Comparison of ENCODE assay signal across 10 mouse cellular contexts in genomic region chr16:11370132-11370544, GRCm38 (mm10). TPM values are rescaled to one million over a fixed set of nuclear protein-coding genes. Genes with fewer than 3 reads are reported as not detected.
DNase-seq lines count a peak whose midpoint lies in the region; ATAC-seq and TF ChIP-seq lines count a peak whose summit lies in the region.
"Had no signal": no experiment of that assay in that cellular context is flagged by ENCODE, and none has a peak within 500 bp of the region (broad histone marks: within the 10 kb centered on the region; RNA-seq: fewer than 3 reads in every experiment).

No protein-coding gene starts in this region.

- H3K9me3 ChIP-seq in heart, embryonic 11.5 days (replicated peaks; ENCODE audit: control insufficient read depth, low read length), result no peaks in the 10 kb centered on the region
- no peaks in the 10 kb centered on the region for H3K9me3 ChIP-seq in stomach, postnatal 0 days (ENCODE audit: control insufficient read depth, low read length)

- H3K36me3 ChIP-seq in heart, embryonic 11.5 days (ENCODE audit: control insufficient read depth, insufficient read depth, low read length), result no peaks in the 10 kb centered on the region
- H3K36me3 ChIP-seq in stomach, postnatal 0 days (ENCODE audit: control insufficient read depth, insufficient read depth, low read length), result no peaks in the 10 kb centered on the region

- WGBS in heart, embryonic 11.5 days (ENCODE audit: insufficient replicate concordance), result 58% methylated on average over 7 of the region's 7 CpGs
- 47% methylated on average over 7 of the region's 7 CpGs for WGBS in stomach, postnatal 0 days

- no peak for TF ChIP-seq CTCF in stomach, postnatal 0 days (IDR thresholded peaks at IDR 0.05; ENCODE audit: low read depth)

- no peak overlapping the region for H3K4me3 ChIP-seq in heart, embryonic 11.5 days (ENCODE audit: low read depth, low read length)
- H3K4me3 ChIP-seq in stomach, postnatal 0 days (ENCODE audit: low read depth, low read length), result no peak overlapping the region
- H3K4me3 ChIP-seq: myocyte had no signal

- H3K4me1 ChIP-seq in heart, embryonic 11.5 days (ENCODE audit: control insufficient read depth, insufficient read depth, low read length), result peaks cover 12% of the 10 kb centered on the region
- H3K4me1 ChIP-seq in stomach, postnatal 0 days (replicated peaks; ENCODE audit: control insufficient read depth, insufficient read depth), result no peaks in the 10 kb centered on the region

- no peaks in the 10 kb centered on the region for H3K27me3 ChIP-seq in heart, embryonic 11.5 days (ENCODE audit: control insufficient read depth, insufficient read depth, low read length)
- no peaks in the 10 kb centered on the region for H3K27me3 ChIP-seq in stomach, postnatal 0 days (ENCODE audit: control insufficient read depth, insufficient read depth, low read length)

- ATAC-seq in heart, embryonic 11.5 days (replicated peaks; ENCODE audit: insufficient number of reproducible peaks, low FRiP score, low TSS enrichment), result no peak
- ATAC-seq in stomach, postnatal 0 days (ENCODE audit: low FRiP score, low TSS enrichment), result no peak
- ATAC-seq in CD4-positive, CD25-positive, alpha-beta regulatory T cell, adult 4 months, result no peak

- H3K9ac ChIP-seq in heart, embryonic 11.5 days (ENCODE audit: low read depth, low read length), result no peak overlapping the region
- H3K9ac ChIP-seq in stomach, postnatal 0 days (ENCODE audit: low read length), result no peak overlapping the region

- no peak for TF ChIP-seq EP300 in stomach, postnatal 0 days (optimal IDR thresholded peaks at IDR 0.05)

- no peak overlapping the region for H3K27ac ChIP-seq in heart, embryonic 11.5 days (ENCODE audit: low read depth, low read length)
- 0 out of 2 replicates have a peak overlapping the region, but pooled peaks have one; percentile 30 for H3K27ac ChIP-seq in stomach, postnatal 0 days (replicated peaks)

- H3K4me2 ChIP-seq in heart, embryonic 11.5 days, result no peak overlapping the region
- no peak overlapping the region for H3K4me2 ChIP-seq in stomach, postnatal 0 days (replicated peaks; ENCODE audit: low read depth)

- DNase-seq in heart, postnatal 4 days, result peak; percentile 55
- peak; percentile 25 for DNase-seq in CD4-positive helper T cell, adult 2 months (ENCODE audit: low read depth, low spot score)
- DNase-seq in adrenal gland, postnatal 36 days, result peak; percentile 70 to 74
- DNase-seq in kidney, postnatal 25 days, result peak; percentile 70 to 71
- no peak for DNase-seq in stomach, postnatal 0 days (ENCODE audit: low spot score)
- no peak for DNase-seq in spleen, postnatal 14 days (ENCODE audit: low spot score in 2 of 2)

RNA-seq across cellular contexts. Expression of gene Snx29, which starts 47.4 kb away (rescaled TPM):
- 10 to 100 TPM; 15.0 to 16.1 TPM for total RNA-seq in heart, postnatal 4 days (2021)
- 7.1 and 8.2 TPM in 2 replicates for polyA plus RNA-seq in heart, embryonic 11.5 days (2014; fragmentation: Nextera tagmentation; extraction: Ambion mirVana)
- total RNA-seq in adrenal gland, postnatal 36 days (2021), result 10 to 100 TPM; 16.7 to 20.1 TPM
- polyA plus RNA-seq in stomach, postnatal 0 days (2015; fragmentation: Nextera tagmentation; extraction: Ambion mirVana), result 4.8 and 5.2 TPM in 2 replicates
- polyA plus RNA-seq in CD4-positive, CD25-positive, alpha-beta regulatory T cell, adult 4 months (2017; shearing (Covaris generic)), result 10 to 100 TPM; 11.7 to 16.1 TPM

RNA-seq across cellular contexts. Expression of gene Tnfrsf17, which starts 56.5 kb away (rescaled TPM):
- not detected for total RNA-seq in heart, postnatal 4 days (2021)
- polyA plus RNA-seq in heart, embryonic 11.5 days (2014; fragmentation: Nextera tagmentation; extraction: Ambion mirVana), result not detected in 2 replicates
- not detected for total RNA-seq in adrenal gland, postnatal 36 days (2021)
- 0.12 TPM in 1 of 2 replicates, not detected in the other for polyA plus RNA-seq in stomach, postnatal 0 days (2015; fragmentation: Nextera tagmentation; extraction: Ambion mirVana)
- not detected for polyA plus RNA-seq in CD4-positive, CD25-positive, alpha-beta regulatory T cell, adult 4 months (2017; shearing (Covaris generic))
- total RNA-seq: gastrocnemius, postnatal 4 days had no signal
- polyA plus RNA-seq: myocyte had no signal

Comparison
In these comparisons a context has a peak if more than half of its experiments do, and no peak if none do; other contexts are left out.
1. DNase-seq: peak in heart, postnatal 4 days (single experiment), CD4-positive helper T cell, adult 2 months (single experiment), adrenal gland, postnatal 36 days (2 of 2) and kidney, postnatal 25 days (2 of 2); none in stomach, postnatal 0 days (single experiment) and spleen, postnatal 14 days (0 of 2).